Mouse (Mus musculus) lung, postnatal 0 days (tissue): ENCODE measurements around the gene Tor3a.

Experiments used
- CTCF ChIP-seq: IDR thresholded peaks from 2 replicates; pipeline ENCODE4 v1.5.1; 2016; ENCODE audit warnings: antibody characterized with exemption, mild to moderate bottlenecking
- EP300 ChIP-seq: IDR thresholded peaks from 2 replicates; pipeline ENCODE4 v1.6.1; 2016; ENCODE audit warnings: antibody characterized with exemption, mild to moderate bottlenecking, control low read depth

DNA sequence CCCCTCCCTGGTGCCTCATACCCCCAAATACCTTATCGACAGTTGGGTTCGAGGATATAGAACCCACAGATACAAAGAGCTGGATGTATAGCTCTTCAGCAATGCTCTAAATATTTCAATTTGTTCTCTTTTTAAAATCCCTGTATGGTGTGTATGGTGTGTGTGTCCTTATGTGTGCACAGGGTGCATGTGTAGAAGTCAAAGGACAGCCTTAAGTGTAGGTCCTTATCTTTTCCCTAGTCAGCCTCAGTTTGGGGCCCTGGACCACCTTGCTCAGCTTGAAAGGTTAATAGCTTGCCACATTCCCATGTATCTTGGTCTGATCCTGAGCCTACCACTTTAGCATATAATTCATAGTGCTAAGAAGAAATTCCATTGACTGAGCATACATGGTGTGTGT is 65.7 kb downstream of the Tor3a start:
- TF ChIP-seq CTCF (no peak), EP300 (no peak)
